Mouse (Mus musculus): Measurements from ENCODE around the gene Olfr355.

Gene Olfr355

GRCm38 (mm10) chr2:36928797-36929196, at the start of gene Olfr355:
Gene Olfr355, minus strand, starts transcription at chr2:36928897.
- DNase-seq (ENCODE audit: low read depth): no peak

- no peak for DNase-seq (ENCODE audit: low read depth)
Observed at GRCm38 (mm10) chr2:36936821-36937220, 8.1 kb upstream of the Olfr355 start, which contains the start of gene Olfr356. Gene Olfr356, plus strand, starts transcription at chr2:36937121.

GRCm38 (mm10) chr2:36905380-36905779, 23.3 kb downstream of the Olfr355 start, which contains the start of gene Olfr354:
Gene Olfr354, plus strand, starts transcription at chr2:36905680.
- DNase-seq (ENCODE audit: low read depth): no peak

GRCm38 (mm10) chr2:36897114-36897513, 31.6 kb downstream of the Olfr355 start:
- no peak for DNase-seq (ENCODE audit: low read depth)

- no peak for DNase-seq (ENCODE audit: low read depth)
Observed at GRCm38 (mm10) chr2:36892836-36893235, 35.9 kb downstream of the Olfr355 start, which contains the start of gene Olfr353. Gene Olfr353, minus strand, starts transcription at chr2:36892936.
